Mouse (Mus musculus): ENCODE measurements around the gene Snrpb. TPM values are rescaled to one million over a fixed set of nuclear protein-coding genes. Genes with fewer than 3 reads are reported as not detected.

The Snrpb gene
- polyA plus RNA-seq, 1 experiment from 2014 or later = 526 TPM

DNA sequence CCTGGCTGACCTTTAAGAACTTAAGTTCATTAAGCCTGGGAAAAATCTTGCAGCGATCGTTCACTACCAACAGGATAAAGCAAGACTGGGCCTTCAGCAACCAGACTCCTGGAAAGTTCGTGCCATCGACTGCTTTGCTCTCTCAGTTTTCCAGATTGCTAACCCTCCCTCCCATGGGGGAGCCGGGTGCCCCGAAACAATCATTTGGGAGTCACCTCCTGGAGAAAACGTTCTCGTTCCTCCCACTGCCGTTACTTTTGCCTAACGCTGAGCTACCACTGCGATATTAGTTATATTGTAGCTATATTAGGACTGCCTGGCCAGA, 860 bp downstream of the Snrpb start:
- H3K27ac ChIP-seq (ENCODE audit: low read length) = peak overlapping the region; percentile 91
- H3K4me3 ChIP-seq (ENCODE audit: low read length) = peak overlapping the region; percentile 78
- peak; percentile 11; the same call in 1 of the 2 replicates for ATAC-seq
- peak overlapping the region; percentile 57 for H3K4me2 ChIP-seq (ENCODE audit: low read depth, low read length)
- H3K9me3 ChIP-seq (ENCODE audit: control insufficient read depth, low read length) = no peaks in the 10 kb centered on the region; the same call in 1 of the 2 replicates
- peaks cover 18% of the 10 kb centered on the region for H3K4me1 ChIP-seq (ENCODE audit: control insufficient read depth, insufficient read depth, low read length)
- no peaks in the 10 kb centered on the region for H3K27me3 ChIP-seq (replicated peaks; ENCODE audit: control insufficient read depth, insufficient read depth, low read length)
- 0 out of 2 replicates have a peak, but pooled peaks cover 11% of the 10 kb centered on the region for H3K36me3 ChIP-seq (ENCODE audit: control insufficient read depth, insufficient read depth, low read length)
- H3K9ac ChIP-seq (ENCODE audit: low read depth, low read length) = peak overlapping the region; percentile 98
- 0% methylated on average over 11 of the region's 11 CpGs for WGBS

DNA sequence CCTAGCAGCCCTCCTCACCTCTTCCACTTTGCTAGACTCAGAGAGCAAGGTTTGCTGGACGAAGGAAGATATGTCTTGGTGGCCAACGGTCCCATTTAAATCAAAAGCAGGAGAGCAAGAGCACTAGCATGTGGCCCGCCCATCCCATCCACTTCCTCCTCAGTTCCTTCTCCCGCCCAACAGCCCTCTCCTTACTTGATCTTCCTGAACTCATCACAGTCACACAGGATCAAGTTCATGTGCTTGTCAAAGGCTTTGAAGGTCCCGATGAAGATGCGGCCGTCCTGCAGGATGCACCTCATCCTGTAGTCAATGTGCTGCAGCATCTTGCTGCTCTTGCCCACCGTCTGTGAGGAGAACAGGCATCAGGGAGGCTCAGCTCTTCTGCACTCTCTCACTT, 2.4 kb downstream of the Snrpb start:
- Histone ChIP-seq H3K27me3 (replicated peaks; ENCODE audit: control insufficient read depth, insufficient read depth, low read length) (no peaks in the 10 kb centered on the region), H3K27ac (ENCODE audit: low read length) (no peak overlapping the region), H3K9ac (ENCODE audit: low read depth, low read length) (0 out of 2 replicates have a peak overlapping the region, but pooled peaks have one; percentile 45), H3K4me3 (ENCODE audit: low read length) (peak overlapping the region; percentile 78), H3K4me1 (ENCODE audit: control insufficient read depth, insufficient read depth, low read length) (peaks cover 18% of the 10 kb centered on the region), H3K36me3 (ENCODE audit: control insufficient read depth, insufficient read depth, low read length) (peaks cover 21% of the 10 kb centered on the region), H3K4me2 (ENCODE audit: low read depth, low read length) (peak overlapping the region; percentile 57), H3K9me3 (ENCODE audit: control insufficient read depth, low read length) (no peaks in the 10 kb centered on the region)
- no peak for ATAC-seq
- 61% methylated on average over 8 of the region's 8 CpGs for WGBS

GRCm38 (mm10) chr2:130171674-130172073, 7.5 kb downstream of the Snrpb start:
- Histone ChIP-seq H3K4me2 (ENCODE audit: low read depth, low read length) (no peak overlapping the region), H3K9ac (ENCODE audit: low read depth, low read length) (no peak overlapping the region), H3K36me3 (ENCODE audit: control insufficient read depth, insufficient read depth, low read length) (peaks cover 20% of the 10 kb centered on the region), H3K9me3 (ENCODE audit: control insufficient read depth, low read length) (no peaks in the 10 kb centered on the region), H3K4me3 (ENCODE audit: low read length) (no peak overlapping the region), H3K27me3 (replicated peaks; ENCODE audit: control insufficient read depth, insufficient read depth, low read length) (no peaks in the 10 kb centered on the region), H3K4me1 (ENCODE audit: control insufficient read depth, insufficient read depth, low read length) (peaks cover 4% of the 10 kb centered on the region), H3K27ac (ENCODE audit: low read length) (no peak overlapping the region)
- 82% methylated on average over 2 of the region's 2 CpGs for WGBS
- no peak for ATAC-seq

- WGBS = 53% methylated on average over 3 of the region's 3 CpGs
- Histone ChIP-seq H3K27ac (ENCODE audit: low read length) (no peak overlapping the region), H3K27me3 (replicated peaks; ENCODE audit: control insufficient read depth, insufficient read depth, low read length) (no peaks in the 10 kb centered on the region), H3K9me3 (ENCODE audit: control insufficient read depth, low read length) (no peaks in the 10 kb centered on the region), H3K4me3 (ENCODE audit: low read length) (no peak overlapping the region), H3K4me2 (ENCODE audit: low read depth, low read length) (no peak overlapping the region), H3K36me3 (ENCODE audit: control insufficient read depth, insufficient read depth, low read length) (peaks cover 6% of the 10 kb centered on the region), H3K9ac (ENCODE audit: low read depth, low read length) (no peak overlapping the region), H3K4me1 (ENCODE audit: control insufficient read depth, insufficient read depth, low read length) (no peaks in the 10 kb centered on the region)
- ATAC-seq = no peak
Observed at GRCm38 (mm10) chr2:130167861-130168260, 11.3 kb downstream of the Snrpb start.

DNA sequence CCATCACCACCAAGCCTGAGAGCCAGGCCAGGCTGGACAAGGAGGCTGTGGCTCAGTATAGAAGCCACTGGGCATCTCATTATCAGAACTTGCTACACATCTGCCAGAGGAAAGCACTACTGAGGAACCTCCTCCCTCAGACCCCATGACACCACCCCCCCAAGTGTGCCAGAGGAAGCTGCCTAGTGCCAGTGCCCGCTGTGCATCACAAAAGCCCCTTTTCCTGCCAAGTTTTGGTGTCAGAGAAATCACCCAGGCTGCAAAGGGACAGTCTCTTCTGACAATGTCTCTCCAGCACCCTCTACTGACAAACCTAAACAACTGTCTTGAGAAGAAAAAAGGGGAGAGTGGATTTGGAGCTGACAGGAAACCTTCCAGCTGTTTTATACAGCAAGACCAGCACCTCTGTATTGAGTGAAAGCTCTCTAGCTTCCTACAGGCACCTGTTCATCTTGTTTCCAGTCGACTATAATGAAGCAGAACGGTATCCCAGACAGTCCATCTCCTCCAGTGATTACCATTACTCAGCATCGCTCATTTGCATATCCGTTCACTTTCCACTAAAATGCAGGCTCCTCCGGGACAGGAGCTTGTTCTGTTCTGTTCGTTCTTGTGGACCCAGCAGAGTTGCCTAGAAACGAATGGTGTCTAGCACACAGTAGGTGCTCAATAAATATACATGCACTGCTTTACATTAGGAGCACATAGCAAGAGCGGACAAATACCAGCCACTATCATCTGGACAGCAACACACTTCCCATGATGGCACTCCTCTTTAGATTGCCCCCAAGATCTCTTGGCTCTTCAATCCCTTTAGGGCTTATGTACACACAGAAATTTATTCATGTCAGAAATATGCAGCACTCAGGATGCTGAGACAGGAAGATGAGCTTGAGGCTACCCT, 12.6 kb downstream of the Snrpb start:
- WGBS = 69% methylated on average over 9 of the region's 9 CpGs
- Histone ChIP-seq H3K9ac (ENCODE audit: low read depth, low read length) (no peak overlapping the region), H3K9me3 (ENCODE audit: control insufficient read depth, low read length) (no peaks in the 10 kb centered on the region), H3K36me3 (ENCODE audit: control insufficient read depth, insufficient read depth, low read length) (no peaks in the 10 kb centered on the region), H3K4me2 (ENCODE audit: low read depth, low read length) (no peak overlapping the region), H3K27me3 (replicated peaks; ENCODE audit: control insufficient read depth, insufficient read depth, low read length) (no peaks in the 10 kb centered on the region), H3K4me3 (ENCODE audit: low read length) (no peak overlapping the region), H3K27ac (ENCODE audit: low read length) (no peak overlapping the region), H3K4me1 (ENCODE audit: control insufficient read depth, insufficient read depth, low read length) (no peaks in the 10 kb centered on the region)
- peak; percentile 36; the same call in 1 of the 2 replicates for ATAC-seq

GRCm38 (mm10) chr2:130162701-130163100, 16.5 kb downstream of the Snrpb start:
- Histone ChIP-seq H3K4me2 (ENCODE audit: low read depth, low read length) (no peak overlapping the region), H3K27ac (ENCODE audit: low read length) (no peak overlapping the region), H3K9ac (ENCODE audit: low read depth, low read length) (no peak overlapping the region), H3K4me1 (ENCODE audit: control insufficient read depth, insufficient read depth, low read length) (no peaks in the 10 kb centered on the region), H3K9me3 (ENCODE audit: control insufficient read depth, low read length) (no peaks in the 10 kb centered on the region), H3K36me3 (ENCODE audit: control insufficient read depth, insufficient read depth, low read length) (no peaks in the 10 kb centered on the region), H3K4me3 (ENCODE audit: low read length) (no peak overlapping the region), H3K27me3 (replicated peaks; ENCODE audit: control insufficient read depth, insufficient read depth, low read length) (no peaks in the 10 kb centered on the region)
- ATAC-seq = no peak
- WGBS = 73% methylated on average over 5 of the region's 5 CpGs

DNA sequence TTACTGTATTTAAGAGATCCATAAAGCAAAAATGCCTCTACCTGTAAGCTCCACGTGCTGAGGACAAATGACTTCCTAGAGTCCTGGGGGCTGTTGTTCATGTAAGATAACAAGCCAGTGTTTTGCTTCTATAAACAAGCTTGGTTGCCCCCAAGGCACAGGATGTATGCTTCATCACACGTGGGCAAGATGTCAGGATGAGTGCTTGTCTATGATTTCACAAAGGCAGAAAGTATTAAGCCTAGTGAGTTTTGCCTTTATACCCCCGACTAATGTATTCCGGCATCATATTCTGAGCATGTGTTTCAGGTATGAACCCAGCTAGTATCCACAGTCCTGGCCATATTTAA, 21.1 kb downstream of the Snrpb start:
- 61% methylated on average over 4 of the region's 4 CpGs for WGBS
- Histone ChIP-seq H3K27me3 (replicated peaks; ENCODE audit: control insufficient read depth, insufficient read depth, low read length) (no peaks in the 10 kb centered on the region), H3K4me1 (ENCODE audit: control insufficient read depth, insufficient read depth, low read length) (no peaks in the 10 kb centered on the region), H3K9me3 (ENCODE audit: control insufficient read depth, low read length) (no peaks in the 10 kb centered on the region), H3K27ac (ENCODE audit: low read length) (no peak overlapping the region), H3K4me2 (ENCODE audit: low read depth, low read length) (no peak overlapping the region), H3K9ac (ENCODE audit: low read depth, low read length) (no peak overlapping the region), H3K4me3 (ENCODE audit: low read length) (no peak overlapping the region), H3K36me3 (ENCODE audit: control insufficient read depth, insufficient read depth, low read length) (no peaks in the 10 kb centered on the region)
- ATAC-seq = no peak

- Histone ChIP-seq H3K4me2 (ENCODE audit: low read depth, low read length) (no peak overlapping the region), H3K9ac (ENCODE audit: low read depth, low read length) (no peak overlapping the region), H3K27ac (ENCODE audit: low read length) (no peak overlapping the region), H3K36me3 (ENCODE audit: control insufficient read depth, insufficient read depth, low read length) (no peaks in the 10 kb centered on the region), H3K4me1 (ENCODE audit: control insufficient read depth, insufficient read depth, low read length) (no peaks in the 10 kb centered on the region), H3K4me3 (ENCODE audit: low read length) (no peak overlapping the region), H3K9me3 (ENCODE audit: control insufficient read depth, low read length) (no peaks in the 10 kb centered on the region), H3K27me3 (replicated peaks; ENCODE audit: control insufficient read depth, insufficient read depth, low read length) (no peaks in the 10 kb centered on the region)
- no peak for ATAC-seq
- WGBS = 71% methylated on average over 14 of the region's 14 CpGs
Observed at GRCm38 (mm10) chr2:130157231-130158087, 21.7 kb downstream of the Snrpb start.

DNA sequence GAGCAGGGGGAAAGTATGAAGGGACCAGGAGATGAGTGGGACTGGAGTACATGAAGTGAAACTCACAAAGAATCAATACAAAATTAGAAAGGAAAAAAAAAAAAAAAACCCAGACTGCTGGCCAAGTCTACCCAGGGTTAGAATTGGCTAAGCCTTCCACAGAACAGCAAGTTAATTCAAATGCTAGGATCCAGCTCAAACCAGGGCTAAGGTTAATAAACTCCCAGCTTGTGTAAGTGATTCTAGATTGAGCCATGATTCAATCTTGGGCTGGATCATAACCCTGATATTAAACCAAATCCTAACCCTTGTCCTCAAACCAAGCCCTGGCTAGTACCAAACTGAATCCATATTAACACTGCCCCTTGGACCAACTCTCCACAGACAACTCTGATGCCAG, 23.4 kb downstream of the Snrpb start:
- no peaks in the 10 kb centered on the region for H3K4me1 ChIP-seq (ENCODE audit: control insufficient read depth, insufficient read depth, low read length)
- H3K9me3 ChIP-seq (ENCODE audit: control insufficient read depth, low read length) = no peaks in the 10 kb centered on the region
- no peak overlapping the region for H3K27ac ChIP-seq (ENCODE audit: low read length)
- no peak for ATAC-seq
- H3K4me3 ChIP-seq (ENCODE audit: low read length) = no peak overlapping the region
- no peak overlapping the region for H3K4me2 ChIP-seq (ENCODE audit: low read depth, low read length)
- no peak overlapping the region for H3K9ac ChIP-seq (ENCODE audit: low read depth, low read length)
- no peaks in the 10 kb centered on the region for H3K27me3 ChIP-seq (replicated peaks; ENCODE audit: control insufficient read depth, insufficient read depth, low read length)
- no peaks in the 10 kb centered on the region for H3K36me3 ChIP-seq (ENCODE audit: control insufficient read depth, insufficient read depth, low read length)

Measured in intestine, embryonic 16.5 days (tissue).